Mouse (Mus musculus) neural tube, embryonic 13.5 days (tissue): ENCODE data around the gene Olfr981. TPM values are rescaled to one million over a fixed set of nuclear protein-coding genes. Genes with fewer than 3 reads are reported as not detected.
"Not testable (repeated sequence)": the region's sequence is repeated elsewhere in the genome, so short reads cannot be mapped to it uniquely, and the experiment has no call there.

Experiments used
- ATAC-seq: fragments of 200-750 bp; cut with Nextera tagmentation; 2 replicates; pipeline ENCODE4 v1.8.0; 2017; ENCODE audit warnings: low read depth, mild to moderate bottlenecking, moderate TSS enrichment, moderate library complexity
- H3K27ac ChIP-seq: fragments of 300-500 bp; sonication (generic); replicated peaks from 2 replicates; pipeline ENCODE4 v1.5.1; 2015; ENCODE audit warnings: moderate library complexity, mild to moderate bottlenecking, inconsistent platforms
- H3K27me3 ChIP-seq: fragments of 300-500 bp; sonication (generic); 2 replicates; pipeline ENCODE4 v1.6.1; 2015; ENCODE audit warnings: mild to moderate bottlenecking, inconsistent platforms
- H3K36me3 ChIP-seq: fragments of 300-500 bp; sonication (generic); 2 replicates; pipeline ENCODE4 v1.6.1; 2015; ENCODE audit warnings: mild to moderate bottlenecking, inconsistent platforms
- H3K4me1 ChIP-seq: fragments of 300-500 bp; sonication (generic); replicated peaks from 2 replicates; pipeline ENCODE4 v1.6.1; 2015; ENCODE audit warnings: inconsistent platforms
- H3K4me2 ChIP-seq: fragments of 300-500 bp; sonication (generic); 2 replicates; pipeline ENCODE4 v1.6.1; 2015; ENCODE audit warnings: inconsistent platforms, mild to moderate bottlenecking, moderate library complexity
- H3K4me3 ChIP-seq: fragments of 300-500 bp; sonication (generic); 2 replicates; pipeline ENCODE4 v1.5.1; 2015; ENCODE audit warnings: mild to moderate bottlenecking, inconsistent platforms
- H3K9ac ChIP-seq: fragments of 300-500 bp; sonication (generic); 2 replicates; pipeline ENCODE4 v1.6.1; 2015; ENCODE audit warnings: moderate library complexity, mild to moderate bottlenecking, inconsistent platforms
- H3K9me3 ChIP-seq: fragments of 300-500 bp; sonication (generic); 2 replicates; pipeline ENCODE4 v1.6.1; 2016; ENCODE audit warnings: inconsistent platforms
- WGBS: fragments of 180-500 bp; shearing (Covaris S2); methylation state at CpG from one replicate; pipeline ENCODE4 v1.1.7; 2015; 5-methylcytosine and 5-hydroxymethylcytosine counted together
- polyA plus RNA-seq: library from polyadenylated mRNA; unstranded; fragments of >200 nt; fragmentation: Nextera tagmentation; extraction: Ambion mirVana; gene quantifications from 2 replicates; pipeline ENCODE4 v1.2.1, GENCODE M21; 2015

Olfr981 gene
- polyA plus RNA-seq, result not detected in 2 replicates

GRCm38 (mm10) chr9:40021164-40021563 is at the start of gene Olfr981:
TSS of gene Olfr981 (plus strand) at chr9:40021464.
- ATAC-seq, result no peak
- H3K27ac ChIP-seq, result no peak within 1 kb of the TSS
- H3K27me3 ChIP-seq, result no peaks in the 10 kb centered on the region
- no peak within 1 kb of the TSS for H3K9ac ChIP-seq
- no peaks in the 10 kb centered on the region for H3K9me3 ChIP-seq
- 69% methylated on average over 2 of the region's 2 CpGs for WGBS
- H3K4me2 ChIP-seq, result no peak within 1 kb of the TSS
- H3K4me3 ChIP-seq, result no peak within 1 kb of the TSS
- no peaks in the 10 kb centered on the region for H3K4me1 ChIP-seq
- no peaks in the 10 kb centered on the region for H3K36me3 ChIP-seq

- not testable (repeated sequence) for H3K9ac ChIP-seq, H3K4me3 ChIP-seq, H3K27me3 ChIP-seq, H3K27ac ChIP-seq, ATAC-seq, H3K4me2 ChIP-seq, H3K9me3 ChIP-seq, H3K4me1 ChIP-seq, H3K36me3 ChIP-seq
- 91% methylated on average over 1 of the region's 1 CpGs for WGBS
Observed at GRCm38 (mm10) chr9:39976581-39977145, 44.6 kb upstream of the Olfr981 start.

- Histone ChIP-seq H3K27ac (no peak within 1 kb of the TSS), H3K4me1 (no peaks in the 10 kb centered on the region), H3K9me3 (no peaks in the 10 kb centered on the region), H3K4me3 (no peak within 1 kb of the TSS), H3K27me3 (no peaks in the 10 kb centered on the region), H3K9ac (no peak within 1 kb of the TSS), H3K36me3 (no peaks in the 10 kb centered on the region), H3K4me2 (no peak within 1 kb of the TSS)
- ATAC-seq, result no peak
- WGBS, result 91% methylated on average over 2 of the region's 2 CpGs
Observed at GRCm38 (mm10) chr9:39991813-39992212, 29.5 kb upstream of the Olfr981 start, which contains the start of gene Olfr978. TSS of gene Olfr978 (plus strand) at chr9:39992113.

GRCm38 (mm10) chr9:40003365-40003764 is 17.9 kb upstream of the Olfr981 start, which contains the start of gene Olfr979:
TSS of gene Olfr979 (minus strand) at chr9:40003465.
- H3K4me2 ChIP-seq, result no peak within 1 kb of the TSS
- H3K4me1 ChIP-seq, result no peaks in the 10 kb centered on the region
- no peak within 1 kb of the TSS for H3K4me3 ChIP-seq
- ATAC-seq, result no peak
- no peaks in the 10 kb centered on the region for H3K27me3 ChIP-seq
- no peak within 1 kb of the TSS for H3K9ac ChIP-seq
- 97% methylated on average over 1 of the region's 1 CpGs for WGBS
- H3K9me3 ChIP-seq, result no peaks in the 10 kb centered on the region
- no peak within 1 kb of the TSS for H3K27ac ChIP-seq
- no peaks in the 10 kb centered on the region for H3K36me3 ChIP-seq

GRCm38 (mm10) chr9:40009482-40009881 is 11.8 kb upstream of the Olfr981 start, which contains the start of gene Olfr980:
TSS of gene Olfr980 (minus strand) at chr9:40009582.
- Histone ChIP-seq H3K9me3 (no peaks in the 10 kb centered on the region), H3K27me3 (no peaks in the 10 kb centered on the region), H3K4me1 (no peaks in the 10 kb centered on the region), H3K36me3 (no peaks in the 10 kb centered on the region), H3K27ac (no peak within 1 kb of the TSS), H3K9ac (no peak within 1 kb of the TSS), H3K4me3 (no peak within 1 kb of the TSS), H3K4me2 (no peak within 1 kb of the TSS)
- 89% methylated on average over 1 of the region's 1 CpGs for WGBS
- ATAC-seq, result no peak

- H3K27ac ChIP-seq, result no peak overlapping the region
- no peak overlapping the region for H3K4me3 ChIP-seq
- no peaks in the 10 kb centered on the region for H3K4me1 ChIP-seq
- H3K4me2 ChIP-seq, result no peak overlapping the region
- H3K36me3 ChIP-seq, result no peaks in the 10 kb centered on the region
- H3K9me3 ChIP-seq, result no peaks in the 10 kb centered on the region
- no peak overlapping the region for H3K9ac ChIP-seq
- ATAC-seq, result no peak
- 93% methylated on average over 19 of the region's 19 CpGs for WGBS
- no peaks in the 10 kb centered on the region for H3K27me3 ChIP-seq
Observed at GRCm38 (mm10) chr9:40050138-40050537, 28.9 kb downstream of the Olfr981 start.

GRCm38 (mm10) chr9:40073529-40073928 is 52.3 kb downstream of the Olfr981 start, which contains the start of gene Olfr982:
TSS of gene Olfr982 (plus strand) at chr9:40073829.
- Histone ChIP-seq H3K27ac (no peak within 1 kb of the TSS), H3K9me3 (no peaks in the 10 kb centered on the region), H3K4me2 (no peak within 1 kb of the TSS), H3K4me1 (no peaks in the 10 kb centered on the region), H3K27me3 (no peaks in the 10 kb centered on the region), H3K4me3 (no peak within 1 kb of the TSS), H3K9ac (no peak within 1 kb of the TSS), H3K36me3 (no peaks in the 10 kb centered on the region)
- 79% methylated on average over 2 of the region's 2 CpGs for WGBS
- no peak for ATAC-seq

Other genes starting within 250 kb of the Olfr981 start
- gene Olfr968, start 238.2 kb upstream of the Olfr981 start, polyA plus RNA-seq, result not detected in 2 replicates
- not detected in 2 replicates for gene Olfr969, start 230.5 kb upstream of the Olfr981 start, polyA plus RNA-seq
- not detected in 2 replicates for gene Olfr970, start 212.6 kb upstream of the Olfr981 start, polyA plus RNA-seq
- not detected in 2 replicates for gene Olfr971, start 184.6 kb upstream of the Olfr981 start, polyA plus RNA-seq
- gene Olfr972, start 155.0 kb upstream of the Olfr981 start, polyA plus RNA-seq, result not detected in 2 replicates
- gene Olfr229, start 114.1 kb upstream of the Olfr981 start, polyA plus RNA-seq, result not detected in 2 replicates
- not detected in 2 replicates for gene Olfr974, start 84.0 kb upstream of the Olfr981 start, polyA plus RNA-seq
- gene Olfr975, start 69.4 kb upstream of the Olfr981 start, polyA plus RNA-seq, result not detected in 2 replicates
- not detected in 2 replicates for gene Olfr976, start 60.3 kb upstream of the Olfr981 start, polyA plus RNA-seq
- not detected in 2 replicates for gene Olfr978, start 29.4 kb upstream of the Olfr981 start, polyA plus RNA-seq
- gene Olfr979, start 18.0 kb upstream of the Olfr981 start, polyA plus RNA-seq, result not detected in 2 replicates
- not detected in 2 replicates for gene Olfr980, start 11.9 kb upstream of the Olfr981 start, polyA plus RNA-seq
- gene Olfr982, start 52.4 kb downstream of the Olfr981 start, polyA plus RNA-seq, result not detected in 2 replicates
- gene Olfr983, start 72.1 kb downstream of the Olfr981 start, polyA plus RNA-seq, result not detected in 2 replicates
- gene Olfr984, start 92.7 kb downstream of the Olfr981 start, polyA plus RNA-seq, result not detected in 2 replicates
- not detected in 2 replicates for gene Olfr985, start 108.7 kb downstream of the Olfr981 start, polyA plus RNA-seq
- not detected in 2 replicates for gene Tmem225, start 126.7 kb downstream of the Olfr981 start, polyA plus RNA-seq
- 0.19 TPM in 1 of 2 replicates, not detected in the other for gene Olfr986, start 159.5 kb downstream of the Olfr981 start, polyA plus RNA-seq
- 8.2 and 9.2 TPM in 2 replicates for gene Zfp202, start 170.9 kb downstream of the Olfr981 start, polyA plus RNA-seq
- 115 and 121 TPM in 2 replicates for gene Scn3b, start 247.8 kb downstream of the Olfr981 start, polyA plus RNA-seq